Mouse (Mus musculus): ENCODE measurements around the gene Tex101. TPM values are rescaled to one million over a fixed set of nuclear protein-coding genes. Genes with fewer than 3 reads are reported as not detected.
"Not testable (repeated sequence)": the region's sequence is repeated elsewhere in the genome, so short reads cannot be mapped to it uniquely, and the experiment has no call there.

Tex101 gene
- not detected for total RNA-seq (2021)
- long read RNA-seq, experiment 1 = 0 reads
- long read RNA-seq, experiment 2 = 0 reads

DNA sequence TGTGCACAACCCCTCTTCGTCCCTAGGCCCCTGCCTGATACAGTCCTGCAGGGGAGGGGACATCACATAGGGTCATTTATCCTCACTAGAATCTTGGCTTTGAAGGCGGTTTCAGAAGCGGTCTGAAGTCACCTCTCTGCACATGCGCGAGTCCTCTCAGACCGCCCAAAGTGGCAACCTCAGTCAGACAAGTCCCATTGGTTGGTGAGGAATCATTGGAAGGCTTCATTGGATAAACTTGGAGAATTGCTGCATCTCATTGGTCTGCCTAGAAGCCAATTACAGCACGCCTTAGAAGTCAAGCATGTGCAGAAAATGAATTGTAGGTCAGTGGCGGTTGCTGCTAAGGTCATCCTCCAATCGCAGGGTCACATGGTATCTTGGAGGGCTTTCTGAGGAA lies at the start of gene Tex101:
Gene Tex101, minus strand, starts transcription at position 101 of the 400 bp plus-strand sequence.
- no peak for DNase-seq

DNA sequence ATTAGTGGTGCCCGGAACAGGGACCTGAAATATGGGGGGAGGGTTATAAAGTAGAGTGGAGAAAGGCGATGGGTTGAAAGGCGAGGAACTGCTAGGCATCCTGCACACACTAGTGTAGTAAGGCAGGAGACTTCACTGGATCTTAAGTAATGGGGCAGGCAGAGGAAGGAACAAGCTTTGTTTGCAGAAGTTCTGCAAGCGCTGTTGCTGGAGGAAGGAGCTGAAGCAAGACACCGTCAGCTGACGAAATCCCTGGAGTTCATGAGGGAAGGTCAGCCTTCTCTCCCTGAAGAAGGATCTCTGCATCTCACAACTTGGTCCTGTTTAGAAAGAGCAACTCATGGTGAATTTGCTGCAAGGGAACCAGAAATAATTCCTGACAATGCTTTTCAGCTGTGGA lies 38.6 kb upstream of the Tex101 start:
- DNase-seq = no peak

DNA sequence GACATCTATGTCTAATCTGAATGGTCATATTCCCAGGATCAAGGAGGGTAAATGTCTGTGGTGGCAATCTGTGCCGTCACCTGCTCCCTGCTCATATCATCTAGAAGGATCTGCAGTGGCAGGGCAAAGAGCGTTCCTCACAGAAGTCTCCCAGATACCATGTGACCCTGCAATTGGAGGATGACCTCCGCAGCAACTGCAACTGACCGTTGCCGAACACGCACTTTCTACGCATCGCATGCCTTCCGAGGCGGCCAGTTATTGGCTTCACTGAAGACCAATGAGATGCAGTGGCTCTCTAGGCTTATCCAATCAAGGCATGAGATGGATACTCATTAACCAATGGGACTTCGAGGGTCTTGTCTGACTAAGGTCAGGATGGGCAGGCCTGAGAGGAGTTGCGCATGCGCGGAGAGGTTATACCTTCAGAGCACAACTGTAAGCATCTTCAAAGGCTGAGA lies 32.4 kb upstream of the Tex101 start, which contains the start of gene BC049730:
Gene BC049730, plus strand, starts transcription at position 411 of the 461 bp plus-strand sequence.
- DNase-seq = no peak

DNA sequence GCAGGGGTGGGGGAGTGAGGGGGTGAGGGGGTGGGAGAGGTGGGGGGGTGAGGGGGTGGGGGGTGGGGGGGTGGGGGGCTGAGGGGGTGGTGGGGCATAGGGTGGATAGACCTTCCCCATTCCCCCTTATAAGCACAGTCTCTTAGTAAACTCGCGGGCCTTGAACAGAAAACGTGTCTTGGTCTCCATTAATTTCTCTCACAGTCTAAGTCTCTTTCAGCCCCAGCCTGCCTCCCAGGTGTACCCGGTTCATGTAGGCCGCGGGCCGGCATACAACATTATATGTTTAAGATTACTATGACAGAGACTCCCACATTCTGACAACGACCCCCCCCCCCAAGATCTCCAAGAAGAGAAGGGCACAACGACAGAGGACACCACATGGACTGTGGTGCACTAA lies 26.4 kb upstream of the Tex101 start:
- DNase-seq = not testable (repeated sequence)

DNA sequence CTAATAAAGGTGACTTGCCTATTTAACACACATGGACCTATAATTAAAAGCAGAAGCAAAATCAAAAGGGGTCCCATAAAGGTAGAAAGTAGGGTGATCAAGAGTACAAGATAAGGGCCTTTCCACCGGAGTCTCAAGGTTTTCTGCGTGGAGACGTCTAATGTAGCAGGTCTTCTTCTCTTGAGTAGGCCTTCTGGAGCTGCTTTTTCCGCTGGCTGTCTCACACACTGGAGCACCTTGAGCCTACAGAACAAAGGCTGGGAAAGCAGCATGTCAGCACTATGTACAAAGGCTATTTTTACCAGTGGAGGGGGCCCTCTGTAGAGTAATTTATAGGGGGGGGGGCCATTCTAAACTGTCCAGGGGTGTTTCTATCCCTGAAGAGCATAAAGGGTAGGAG lies 21.4 kb upstream of the Tex101 start:
- not testable (repeated sequence) for DNase-seq

DNA sequence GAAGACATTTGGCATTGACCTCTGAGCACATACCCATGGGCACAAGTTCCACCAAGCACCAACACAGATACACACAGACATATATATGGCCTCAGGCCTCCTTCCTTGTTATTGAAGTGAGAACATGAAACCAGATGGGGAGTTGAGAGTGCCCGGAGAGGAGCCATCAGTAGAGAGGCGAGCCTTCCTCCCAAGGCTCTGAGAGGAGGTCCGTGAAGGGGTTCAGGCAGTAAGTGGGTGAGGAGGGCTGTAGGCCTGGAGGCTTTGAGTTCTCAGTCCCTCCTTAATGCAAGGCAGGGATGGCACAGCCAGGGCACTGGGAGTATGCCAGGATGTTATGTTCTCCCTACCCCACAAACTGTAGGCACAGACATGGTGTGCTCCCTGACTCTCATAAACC lies 16.2 kb upstream of the Tex101 start:
- not testable (repeated sequence) for DNase-seq

DNA sequence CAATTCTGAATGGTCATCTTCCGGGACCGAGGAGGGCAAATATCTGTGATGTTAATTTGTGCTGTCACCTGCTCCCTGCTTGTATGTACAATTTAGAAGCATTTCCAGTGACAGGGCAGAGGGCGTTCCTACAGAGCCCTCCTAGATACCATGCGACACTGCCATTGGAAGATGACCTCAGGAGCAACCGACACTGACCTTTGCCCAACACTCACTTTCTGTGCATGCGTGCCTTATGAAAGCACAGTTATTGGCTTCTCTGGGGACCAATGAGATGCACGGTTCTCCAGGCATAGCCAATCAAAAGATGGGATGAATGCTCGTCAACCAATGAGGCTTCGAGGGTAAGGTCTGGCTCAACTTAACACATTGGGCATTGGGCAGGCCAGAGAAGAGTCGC lies 11.0 kb upstream of the Tex101 start:
- DNase-seq = not testable (repeated sequence)

DNA sequence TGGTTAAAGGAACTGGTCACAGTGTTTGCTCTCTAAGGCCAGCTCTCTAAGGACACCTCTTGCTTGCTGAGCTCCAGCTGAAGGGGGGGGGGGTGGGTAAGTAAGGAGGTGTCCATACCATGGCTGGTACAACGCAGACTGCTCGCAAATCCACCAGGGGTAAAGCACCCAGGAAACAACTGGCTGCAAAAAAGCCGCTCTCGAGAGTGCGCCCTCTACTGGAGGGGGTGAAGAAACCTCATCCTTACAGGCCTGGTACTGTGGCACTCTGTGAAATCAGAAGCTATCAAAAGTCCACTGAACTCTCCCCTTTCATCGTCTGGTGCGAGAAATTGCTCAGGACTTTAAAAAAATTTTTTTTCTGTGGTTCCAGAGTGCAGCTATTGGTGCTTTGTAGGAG lies 7.6 kb upstream of the Tex101 start:
- not testable (repeated sequence) for DNase-seq

DNA sequence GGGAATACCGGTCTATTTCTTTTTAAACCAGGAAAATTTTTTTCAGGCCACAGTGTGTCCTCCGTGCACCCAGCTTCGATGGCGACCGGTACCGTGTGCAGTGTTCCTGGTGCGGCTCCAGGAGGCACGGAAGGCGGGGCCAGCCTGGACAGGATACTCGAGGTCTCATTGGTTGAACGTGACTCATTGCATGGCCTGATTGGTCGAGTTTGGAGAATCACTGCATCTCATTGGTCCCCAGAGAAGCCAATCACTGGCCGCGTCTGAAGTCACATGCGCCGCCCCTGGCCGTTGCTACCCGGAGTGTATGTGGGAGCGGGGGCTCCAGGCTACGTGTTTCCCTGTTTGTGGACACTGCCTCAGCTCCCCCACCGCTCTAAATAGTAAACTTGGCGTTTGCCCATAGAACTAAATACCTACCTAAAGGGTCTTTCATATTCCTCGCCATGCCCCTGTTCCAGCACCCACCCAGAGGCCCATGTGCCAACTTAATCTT lies 4.5 kb downstream of the Tex101 start:
- no peak for DNase-seq

DNA sequence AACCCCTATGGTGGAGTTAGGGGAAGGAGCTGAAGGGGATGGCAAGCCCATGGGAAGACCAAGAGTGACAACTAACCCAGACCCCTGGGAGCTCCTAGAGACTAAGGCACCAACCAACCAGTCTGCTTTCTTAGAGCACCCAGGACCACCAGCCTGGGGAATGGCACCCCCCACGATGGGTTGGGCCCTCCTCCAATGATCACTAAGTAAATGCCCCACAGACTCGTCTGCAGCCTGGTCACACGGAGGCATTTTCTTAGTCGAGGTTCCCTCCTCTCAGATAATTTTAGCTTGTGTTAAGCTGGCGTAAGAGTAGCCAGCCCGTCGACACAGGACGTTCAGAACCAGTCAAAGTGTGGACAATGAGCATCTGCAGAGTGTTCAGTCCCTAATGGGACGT lies 11.5 kb downstream of the Tex101 start:
- no peak for DNase-seq

DNA sequence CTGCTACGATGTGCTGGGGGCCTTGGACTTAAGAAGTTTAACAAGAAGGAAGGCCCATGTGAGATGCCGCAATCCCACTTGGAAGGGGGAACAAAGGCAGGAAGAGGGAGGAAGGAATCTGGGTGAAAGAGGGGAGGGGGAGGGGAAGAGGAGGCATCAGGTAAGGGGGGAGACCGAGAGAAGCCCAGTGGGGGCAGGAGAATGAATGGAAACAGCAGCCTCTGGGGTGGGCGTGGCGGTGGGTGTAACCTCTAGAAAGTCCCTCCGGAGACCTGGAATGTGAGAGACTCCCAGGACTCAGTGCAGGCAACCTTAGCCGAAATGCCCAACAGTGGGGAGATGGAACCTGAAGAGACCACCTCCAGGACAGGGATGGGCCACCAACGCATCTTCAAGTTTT lies 12.2 kb downstream of the Tex101 start:
- no peak for DNase-seq

DNA sequence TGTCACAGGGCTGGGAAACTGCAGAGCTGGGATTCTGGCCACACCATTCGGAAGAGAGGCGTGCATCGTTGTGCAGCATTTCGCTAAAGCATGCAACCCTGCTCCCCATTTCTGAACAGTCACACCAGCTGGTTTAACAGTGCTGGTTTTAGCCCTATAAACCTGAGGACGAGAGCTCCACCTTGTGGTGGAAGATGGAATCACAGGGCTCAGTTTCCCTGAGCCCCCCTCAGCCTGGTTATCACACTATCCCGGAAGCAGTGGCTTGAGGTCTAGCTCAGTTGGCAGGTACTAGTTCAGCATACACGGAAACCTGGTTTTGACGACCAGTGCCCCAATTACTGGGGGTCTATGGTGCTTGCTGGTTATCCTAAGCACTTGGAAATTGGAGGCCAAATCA lies 13.9 kb downstream of the Tex101 start:
- DNase-seq = peak; percentile 72

DNA sequence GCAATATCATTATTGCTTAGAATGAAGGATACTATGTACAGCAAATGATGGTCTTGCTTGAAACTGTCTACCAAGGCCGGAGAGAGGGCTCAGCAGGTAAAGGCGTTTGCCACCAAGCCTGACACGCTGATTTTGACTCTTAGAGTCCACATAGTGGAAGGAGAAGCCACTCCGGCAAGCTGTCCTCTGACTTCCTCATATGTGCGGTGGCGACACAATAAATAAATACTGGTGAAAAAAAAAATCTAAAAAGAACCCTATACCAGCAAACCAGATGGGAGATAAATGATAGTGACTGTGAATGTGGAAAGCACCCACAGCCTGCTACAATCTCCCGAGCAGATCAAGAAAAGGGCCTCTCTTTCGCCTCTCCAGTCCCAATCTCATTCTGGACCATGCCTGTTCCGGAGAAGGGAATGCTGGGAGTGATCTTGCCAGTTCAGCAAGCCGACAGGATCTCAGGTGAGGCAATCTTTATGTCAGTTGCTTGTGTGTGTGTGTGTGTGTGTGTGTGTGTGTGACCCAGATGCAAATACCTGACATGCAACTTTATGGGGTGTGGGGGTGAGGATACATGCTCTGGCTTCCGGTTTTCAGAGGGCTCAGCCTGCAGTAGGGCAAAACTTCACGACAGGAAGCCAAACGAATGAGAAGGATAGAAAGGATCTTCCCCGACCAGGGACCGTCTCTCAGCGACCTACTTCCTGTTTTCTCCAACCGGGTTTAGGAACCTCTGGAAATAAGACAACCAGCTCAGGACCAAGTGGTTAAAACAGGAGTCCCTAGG lies 15.2 kb downstream of the Tex101 start:
- no peak for DNase-seq

DNA sequence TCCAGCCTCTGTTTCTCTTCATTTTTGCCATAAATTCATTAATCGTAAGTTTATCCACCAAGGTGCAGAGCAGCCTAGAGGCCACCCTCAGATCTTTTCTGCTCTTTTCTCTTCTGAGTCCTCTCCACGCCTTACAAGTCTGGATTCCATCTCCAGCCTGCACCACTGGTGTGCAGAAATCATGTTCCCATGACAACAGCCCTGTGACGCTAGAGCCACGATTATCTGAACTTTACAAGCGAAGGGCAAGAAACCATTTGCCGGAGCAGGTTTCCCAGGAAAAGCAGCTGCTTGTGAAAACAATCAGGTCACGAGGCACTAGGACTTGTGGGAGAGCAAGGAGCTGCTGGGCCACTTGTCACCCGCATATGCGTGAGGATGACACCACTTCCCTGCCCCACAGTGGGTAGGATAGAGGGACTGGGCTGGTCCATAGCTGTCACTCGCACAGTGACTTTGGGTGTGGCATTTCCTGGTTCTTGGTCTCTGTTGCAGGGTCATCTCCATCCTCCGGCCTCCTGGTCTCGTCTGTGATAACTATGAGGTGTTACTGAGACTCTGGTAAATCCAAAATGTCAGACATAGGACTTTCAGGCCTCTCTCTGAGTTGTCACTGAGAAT lies 16.6 kb downstream of the Tex101 start:
- DNase-seq = no peak

DNA sequence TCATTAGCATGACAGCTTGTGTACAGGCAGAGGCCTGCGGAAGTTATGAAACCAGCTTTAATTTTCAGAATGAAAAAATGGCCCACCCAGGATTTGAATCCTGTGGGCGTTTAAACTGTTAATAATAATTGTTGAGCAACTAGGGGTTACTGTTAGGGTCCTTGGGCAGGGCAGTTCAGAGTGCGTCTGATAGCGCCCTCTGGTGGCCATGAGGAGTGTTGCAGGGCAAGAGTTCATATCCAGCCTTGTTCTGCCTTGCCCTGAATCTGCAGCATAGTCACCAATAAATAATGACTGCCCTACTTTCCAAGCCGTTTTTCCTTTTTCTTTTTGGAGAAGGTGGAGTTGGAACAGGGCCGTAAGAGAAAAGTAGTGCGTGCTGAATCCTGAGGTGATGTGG lies 22.8 kb downstream of the Tex101 start:
- DNase-seq = peak; percentile 59

DNA sequence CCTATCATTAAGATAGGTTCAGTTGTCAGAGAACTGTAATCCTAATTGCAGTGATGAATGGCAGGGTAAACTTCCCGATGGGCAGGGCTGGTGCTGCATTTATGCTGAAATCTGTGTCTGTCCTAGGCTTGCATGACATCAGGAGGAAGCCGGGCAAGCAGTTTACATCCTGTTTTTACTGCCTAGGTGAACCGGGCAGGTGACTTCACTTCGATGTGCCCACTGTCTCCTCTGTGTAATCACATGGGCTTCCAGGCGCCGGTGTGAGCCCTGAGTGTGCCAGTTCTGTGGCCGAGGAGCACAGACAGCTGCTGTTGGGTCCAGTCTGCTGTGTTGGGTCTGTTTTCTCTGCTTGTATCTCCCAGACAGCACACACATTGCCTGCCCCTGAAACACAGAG lies 30.0 kb downstream of the Tex101 start:
- DNase-seq = no peak

DNA sequence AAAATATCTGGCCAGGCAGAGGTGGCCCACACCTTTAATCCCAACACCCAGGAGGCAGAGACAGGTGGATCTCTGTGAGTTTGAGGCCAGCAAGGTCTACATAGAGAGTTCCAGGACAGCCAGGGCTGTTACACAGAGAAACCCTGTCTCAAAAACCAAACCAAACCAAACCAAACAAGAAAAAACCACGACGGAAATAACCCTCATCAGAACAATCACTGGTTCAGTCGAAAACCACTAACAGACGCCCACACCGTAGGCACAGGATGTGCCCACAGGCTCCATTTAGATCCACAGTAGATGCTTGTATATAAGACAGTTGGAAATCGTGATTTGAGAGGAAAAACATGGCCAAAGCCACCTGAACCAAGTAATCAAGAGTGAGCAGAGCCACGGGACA lies 31.5 kb downstream of the Tex101 start:
- DNase-seq = no peak

DNA sequence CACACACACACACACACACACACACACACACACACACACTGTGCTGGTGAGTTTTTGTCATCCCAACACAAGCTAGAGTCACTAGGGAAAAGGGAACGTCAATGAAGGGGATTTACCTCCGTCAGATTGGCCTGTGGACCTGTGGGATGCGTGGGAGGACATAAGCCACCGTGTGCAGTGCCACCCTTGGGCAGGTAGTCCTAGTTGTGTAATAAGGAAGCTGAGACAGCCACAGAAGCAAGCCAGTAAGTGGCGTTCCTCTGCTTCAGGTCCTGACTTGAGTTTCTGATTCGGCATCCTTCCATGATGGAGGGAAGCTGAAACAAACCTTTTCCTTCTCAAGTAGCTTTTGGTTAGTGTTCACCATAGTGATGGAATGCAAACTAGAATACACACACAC lies 32.0 kb downstream of the Tex101 start:
- no peak for DNase-seq

DNA sequence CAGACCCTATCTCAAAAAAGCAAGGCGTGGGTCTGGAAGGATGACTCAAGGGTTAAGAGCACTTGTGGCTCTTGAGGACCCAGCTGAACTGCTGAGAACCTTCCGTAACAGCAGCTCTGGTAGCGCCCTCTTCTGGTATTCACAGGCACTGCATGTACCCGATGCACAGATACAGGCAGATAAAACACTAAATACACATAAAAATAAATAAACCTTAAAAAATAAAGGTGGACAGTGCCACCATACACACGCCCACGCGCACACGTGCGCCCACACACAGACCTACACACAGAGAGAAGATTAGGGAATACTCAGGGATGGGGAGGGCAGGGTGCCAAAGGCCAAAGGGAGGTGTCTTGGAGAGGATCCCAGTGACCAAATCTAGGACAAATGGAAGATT lies 34.0 kb downstream of the Tex101 start:
- DNase-seq = peak; percentile 63

DNA sequence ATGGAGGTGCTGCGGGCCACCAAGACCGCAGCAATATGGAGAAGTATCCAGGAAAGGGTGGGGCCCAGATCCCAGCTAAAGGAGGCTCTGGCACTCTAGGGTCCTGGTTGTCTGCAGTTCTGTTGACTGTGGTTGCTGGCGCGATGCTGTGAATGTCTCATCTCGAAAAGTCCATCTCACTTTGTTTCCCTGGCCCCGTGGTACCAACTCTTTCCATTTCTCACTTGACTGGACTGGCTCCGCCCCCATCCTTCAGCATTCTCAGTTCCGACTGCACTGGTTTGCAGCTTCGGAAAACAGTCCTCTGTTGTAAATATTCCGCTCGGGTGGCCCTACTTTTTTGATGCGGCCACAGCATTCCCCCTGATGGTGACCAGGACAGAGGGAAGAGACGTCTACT lies 36.0 kb downstream of the Tex101 start:
- no peak for DNase-seq

DNA sequence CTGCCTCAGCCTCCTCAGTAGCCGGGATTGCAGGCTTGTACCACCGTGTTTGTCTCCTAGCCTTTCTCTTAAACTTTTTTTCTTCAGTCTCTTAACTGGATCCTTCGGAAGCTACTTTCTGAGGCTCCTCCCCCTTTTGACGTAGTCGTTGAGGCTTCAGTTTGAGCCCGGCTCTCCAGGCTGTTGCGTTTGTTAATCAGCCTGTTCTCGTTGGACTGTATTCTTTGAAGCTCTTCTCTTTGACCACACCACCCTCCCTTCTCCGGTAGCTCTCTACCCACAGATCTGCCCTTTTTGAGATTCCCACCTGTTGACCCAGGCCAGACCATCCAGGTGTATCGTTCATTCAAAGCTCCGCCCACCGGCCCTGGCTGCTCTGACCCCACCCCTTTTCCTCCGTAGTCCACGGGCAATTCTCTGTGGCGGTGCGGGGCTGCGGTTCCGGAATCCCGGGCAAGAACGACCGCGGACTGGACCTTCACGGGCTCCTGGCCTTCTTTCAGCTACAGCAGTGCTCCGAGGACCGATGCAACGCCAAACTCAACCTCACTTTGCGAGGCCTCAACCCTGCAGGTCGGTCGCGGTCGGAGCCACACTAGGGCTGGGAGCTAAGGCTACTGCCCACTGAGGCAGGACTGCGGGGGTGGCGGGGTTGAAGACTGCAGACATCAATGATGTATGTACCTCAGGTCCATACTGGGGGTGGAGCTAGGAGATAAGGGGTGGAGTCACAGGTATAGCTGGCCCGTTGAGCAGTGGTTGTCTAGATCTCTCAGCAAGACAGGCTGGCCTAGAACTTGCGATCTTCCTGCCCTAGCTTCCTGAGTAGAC lies 38.2 kb downstream of the Tex101 start:
- DNase-seq = no peak

DNA sequence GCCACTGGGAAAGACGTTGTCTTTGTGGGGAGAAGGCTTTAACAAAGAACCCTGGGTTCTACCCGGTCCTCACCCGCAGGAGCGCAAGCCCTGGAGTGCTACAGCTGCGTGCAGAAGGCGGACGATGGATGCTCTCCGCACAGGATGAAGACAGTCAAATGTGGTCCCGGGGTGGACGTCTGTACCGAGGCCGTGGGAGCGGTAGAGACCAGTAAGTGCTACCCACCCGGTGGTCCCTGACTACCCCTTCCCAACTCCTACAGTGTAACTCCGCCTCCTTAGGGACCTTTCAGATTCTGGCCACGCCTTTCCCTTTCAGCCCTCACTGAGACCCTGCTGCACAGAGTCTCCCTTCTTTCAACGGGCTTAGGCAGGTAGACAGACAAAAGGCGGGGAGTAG lies 39.4 kb downstream of the Tex101 start:
- no peak for DNase-seq

DNA sequence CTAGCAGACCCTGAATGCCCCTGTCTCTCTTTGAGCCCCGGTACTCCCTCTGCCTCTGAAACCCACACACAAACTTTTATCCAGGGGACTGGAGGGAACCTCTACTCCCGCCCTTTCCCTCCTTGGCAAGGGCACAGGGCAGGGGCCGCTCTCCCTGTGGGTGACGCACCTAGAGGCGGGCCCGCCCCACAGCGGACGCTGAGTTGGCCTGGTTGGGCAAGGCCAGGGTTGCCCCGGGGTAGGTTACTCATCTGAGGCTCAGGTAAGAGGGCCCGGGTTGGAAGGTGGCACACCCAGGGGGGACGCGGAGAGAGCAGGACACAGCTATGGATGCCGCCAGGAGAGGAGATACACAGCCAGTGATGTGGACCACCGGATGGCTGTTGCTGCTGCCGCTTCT lies 40.2 kb downstream of the Tex101 start, which contains the start of gene Lypd3:
Gene Lypd3, plus strand, starts transcription at position 287 of the 400 bp plus-strand sequence.
- DNase-seq = no peak

Data from gastrocnemius, postnatal 10 days (tissue).